ENCODE assay signal across 8 mouse cellular contexts in genomic region chr2:152106225-152106595, GRCm38 (mm10). TPM values are rescaled to one million over a fixed set of nuclear protein-coding genes. Genes with fewer than 3 reads are reported as not detected.
DNase-seq lines count a peak whose midpoint lies in the region; ATAC-seq and TF ChIP-seq lines count a peak whose summit lies in the region.

No protein-coding gene starts in this region.

- WGBS in heart, embryonic 12.5 days = 82% methylated on average over 3 of the region's 3 CpGs
- 86% methylated on average over 3 of the region's 3 CpGs for WGBS in forebrain, embryonic 14.5 days
- 69% methylated on average over 3 of the region's 3 CpGs for WGBS in liver, embryonic 15.5 days (ENCODE audit: insufficient replicate concordance)

- H3K27ac ChIP-seq in heart, embryonic 12.5 days (ENCODE audit: poor library complexity, severe bottlenecking) = no peak overlapping the region
- H3K27ac ChIP-seq in ES-E14 (ENCODE audit: insufficient read depth, low read depth, low read length, poor library complexity, severe bottlenecking) = no peak overlapping the region
- no peak overlapping the region for H3K27ac ChIP-seq in forebrain, embryonic 14.5 days (ENCODE audit: low read depth, low read length)
- H3K27ac ChIP-seq in liver, embryonic 15.5 days (replicated peaks) = peak overlapping the region; percentile 92

- DNase-seq in heart, adult 18-20 months = no peak
- no peak for DNase-seq in ES-E14 (ENCODE audit: low read depth, low spot score)
- no peak for DNase-seq in forebrain, embryonic 14.5 days (ENCODE audit: low spot score)
- no peak for DNase-seq in spleen, postnatal 36 days (ENCODE audit: low spot score in 2 of 2)
- DNase-seq in right cerebral cortex, postnatal 25 days = no peak
- DNase-seq in cerebellum, adult 9-11 months = no peak

- in situ Hi-C loops in ES-E14 (cut with MboI; ENCODE audit: low sequenced_read_pairs in 2 of 2, unreplicated experiment in 2 of 2) = no loop called here

- peaks cover 17% of the 10 kb centered on the region for H3K27me3 ChIP-seq in heart, embryonic 12.5 days (replicated peaks)
- no peaks in the 10 kb centered on the region for H3K27me3 ChIP-seq in forebrain, embryonic 14.5 days (replicated peaks; ENCODE audit: control insufficient read depth, insufficient read depth, low read length)
- H3K27me3 ChIP-seq in liver, embryonic 15.5 days = peaks cover 29% of the 10 kb centered on the region

- H3K4me1 ChIP-seq in heart, embryonic 12.5 days (replicated peaks) = 0 out of 2 replicates have a peak, but pooled peaks cover 3% of the 10 kb centered on the region
- H3K4me1 ChIP-seq in ES-E14 (ENCODE audit: control insufficient read depth in 2 of 2, insufficient read depth in 2 of 2, low read length in 2 of 2, poor library complexity in 1 of 2) = peaks cover 6 to 7% of the 10 kb centered on the region in 2 experiments; a peak in 2 of 4 replicates
- peaks cover 7% of the 10 kb centered on the region; the same call in 1 of the 2 replicates for H3K4me1 ChIP-seq in forebrain, embryonic 14.5 days (ENCODE audit: control insufficient read depth, insufficient read depth, low read length)
- peaks cover 23% of the 10 kb centered on the region for H3K4me1 ChIP-seq in liver, embryonic 15.5 days (replicated peaks)

- H3K36me3 ChIP-seq in heart, embryonic 12.5 days = no peaks in the 10 kb centered on the region
- peaks cover 21% of the 10 kb centered on the region for H3K36me3 ChIP-seq in ES-E14 (ENCODE audit: control insufficient read depth, insufficient read depth, low read length, poor library complexity, severe bottlenecking)
- H3K36me3 ChIP-seq in forebrain, embryonic 14.5 days (ENCODE audit: control insufficient read depth, insufficient read depth, low read length) = no peaks in the 10 kb centered on the region
- peaks cover 29% of the 10 kb centered on the region; the same call in 1 of the 2 replicates for H3K36me3 ChIP-seq in liver, embryonic 15.5 days (replicated peaks)

- no peak for ATAC-seq in heart, embryonic 12.5 days (ENCODE audit: insufficient number of reproducible peaks, low FRiP score)
- ATAC-seq in forebrain, embryonic 14.5 days = no peak
- ATAC-seq in liver, embryonic 15.5 days (ENCODE audit: insufficient read depth) = no peak

- no peaks in the 10 kb centered on the region for H3K9me3 ChIP-seq in heart, embryonic 12.5 days (replicated peaks)
- no peaks in the 10 kb centered on the region for H3K9me3 ChIP-seq in ES-E14 (ENCODE audit: control insufficient read depth, insufficient read depth, low read depth, low read length)
- no peaks in the 10 kb centered on the region for H3K9me3 ChIP-seq in forebrain, embryonic 14.5 days (replicated peaks; ENCODE audit: control insufficient read depth, low read length)
- no peaks in the 10 kb centered on the region for H3K9me3 ChIP-seq in liver, embryonic 15.5 days (replicated peaks)

- H3K4me2 ChIP-seq in heart, embryonic 12.5 days = peak overlapping the region; percentile 89
- H3K4me2 ChIP-seq in forebrain, embryonic 14.5 days (ENCODE audit: low read length) = peak overlapping the region; percentile 72
- H3K4me2 ChIP-seq in liver, embryonic 15.5 days = peak overlapping the region; percentile 90

- no peak overlapping the region for H3K9ac ChIP-seq in heart, embryonic 12.5 days
- H3K9ac ChIP-seq in ES-E14 (ENCODE audit: insufficient read depth, low read depth, low read length, poor library complexity, severe bottlenecking) = peak overlapping the region; percentile 69; the same call in 1 of the 2 replicates
- H3K9ac ChIP-seq in forebrain, embryonic 14.5 days (ENCODE audit: low read length) = no peak overlapping the region; the same call in 1 of the 2 replicates
- H3K9ac ChIP-seq in liver, embryonic 15.5 days = peak overlapping the region; percentile 90

- peak overlapping the region; percentile 74 for H3K4me3 ChIP-seq in heart, embryonic 12.5 days
- H3K4me3 ChIP-seq in ES-E14 (ENCODE audit: insufficient read depth in 1 of 2, low read depth in 1 of 2, low read length in 2 of 2, poor library complexity in 1 of 2, severe bottlenecking in 1 of 2) = peak overlapping the region; percentile 76 to 80
- H3K4me3 ChIP-seq in forebrain, embryonic 14.5 days (ENCODE audit: low read depth, low read length) = peak overlapping the region; percentile 64
- peak overlapping the region; percentile 73 for H3K4me3 ChIP-seq in liver, embryonic 15.5 days (replicated peaks)

TF ChIP-seq in ES-E14, 5 proteins besides CTCF, POLR2A, EP300 and RAD21:
- TF ChIP-seq ZC3H11A (IDR thresholded peaks at IDR 0.05; ENCODE audit: borderline replicate concordance, low read depth, low read length) = no peak
- no peak for TF ChIP-seq CHD2 (IDR thresholded peaks at IDR 0.05; ENCODE audit: low read depth, low read length)

RNA-seq across cellular contexts. Expression of gene Srxn1, which starts 0.9 kb away (rescaled TPM):
- polyA plus RNA-seq in heart, embryonic 12.5 days (2016; fragmentation: Nextera tagmentation; extraction: Ambion mirVana) = 9.4 and 9.6 TPM in 2 replicates
- 10 to 100 TPM; 18.8 to 20.3 TPM for total RNA-seq in heart, adult 18-20 months (2021)
- total RNA-seq in ES-E14 (2012; rRNA removed) = 16.0 and 18.3 TPM in 2 replicates
- 11.8 and 12.0 TPM in 2 replicates for polyA plus RNA-seq in forebrain, embryonic 14.5 days (2014; fragmentation: Nextera tagmentation; extraction: Ambion mirVana)
- 11.1 and 11.6 TPM in 2 replicates for polyA plus RNA-seq in liver, embryonic 15.5 days (2015; fragmentation: Nextera tagmentation; extraction: Ambion mirVana)

RNA-seq across cellular contexts. Expression of gene Scrt2, which starts 24.9 kb away (rescaled TPM):
- 0.08 TPM in 1 of 2 replicates, not detected in the other for polyA plus RNA-seq in heart, embryonic 12.5 days (2016; fragmentation: Nextera tagmentation; extraction: Ambion mirVana)
- not detected for total RNA-seq in heart, adult 18-20 months (2021)
- 0.04 and 0.37 TPM in 2 replicates for total RNA-seq in ES-E14 (2012; rRNA removed)
- polyA plus RNA-seq in forebrain, embryonic 14.5 days (2014; fragmentation: Nextera tagmentation; extraction: Ambion mirVana) = 16.1 and 16.2 TPM in 2 replicates
- not detected in 2 replicates for polyA plus RNA-seq in liver, embryonic 15.5 days (2015; fragmentation: Nextera tagmentation; extraction: Ambion mirVana)

RNA-seq across cellular contexts. Expression of gene Tcf15, which starts 37.2 kb away (rescaled TPM):
- 4.1 and 4.7 TPM in 2 replicates for polyA plus RNA-seq in heart, embryonic 12.5 days (2016; fragmentation: Nextera tagmentation; extraction: Ambion mirVana)
- total RNA-seq in heart, adult 18-20 months (2021) = 10 to 100 TPM; 16.4 to 18.9 TPM
- total RNA-seq in ES-E14 (2012; rRNA removed) = 22.4 and 54.6 TPM in 2 replicates
- 1.1 and 1.7 TPM in 2 replicates for polyA plus RNA-seq in forebrain, embryonic 14.5 days (2014; fragmentation: Nextera tagmentation; extraction: Ambion mirVana)
- 0.50 and 0.51 TPM in 2 replicates for polyA plus RNA-seq in liver, embryonic 15.5 days (2015; fragmentation: Nextera tagmentation; extraction: Ambion mirVana)

Comparison
In these comparisons a context has a peak if more than half of its experiments do, and no peak if none do; other contexts are left out.
1. H3K9ac ChIP-seq: peak in ES-E14 (single experiment) and liver, embryonic 15.5 days (single experiment); none in heart, embryonic 12.5 days (single experiment) and forebrain, embryonic 14.5 days (single experiment).
2. RNA of gene Scrt2, which starts 24.9 kb away (polyA plus RNA-seq): 16.1 to 16.2 TPM in forebrain, embryonic 14.5 days; 0.08 TPM in heart, embryonic 12.5 days and not detected in liver, embryonic 15.5 days; every median in the first group is over 10 times any median in the second.
3. Peak in every context shown above with its lines, with median percentiles within 50 percentile points of each other: H3K4me2 ChIP-seq and H3K4me3 ChIP-seq.